Mouse (Mus musculus) bone marrow, adult 2 months (tissue): ENCODE data around the gene Slain1. TPM values are rescaled to one million over a fixed set of nuclear protein-coding genes. Genes with fewer than 3 reads are reported as not detected.

ENCODE experiments used
- H3K27ac ChIP-seq: fragments of 200-500 bp; 2 replicates; pipeline ENCODE4 v1.5.1; 2012; ENCODE audit warnings: low read depth, mild to moderate bottlenecking, control low read depth, inconsistent platforms, low read length; ENCODE audit not compliant: control insufficient read depth, poor library complexity, insufficient read depth
- H3K4me1 ChIP-seq: fragments of 200-500 bp; 2 replicates; pipeline ENCODE4 v1.6.1; 2011; ENCODE audit warnings: low read length; ENCODE audit not compliant: control insufficient read depth, insufficient read depth
- H3K4me3 ChIP-seq: fragments of 200-500 bp; replicated peaks from 2 replicates; pipeline ENCODE3; 2011; ENCODE audit warnings: mild to moderate bottlenecking, low read depth, low read length, control low read depth; ENCODE audit not compliant: control insufficient read depth
- CTCF ChIP-seq: fragments of 200-500 bp; IDR thresholded peaks from 2 replicates; pipeline ENCODE4 v1.5.1; 2011; ENCODE audit warnings: low read length, control low read depth; ENCODE audit not compliant: control insufficient read depth, insufficient read depth
- POLR2A ChIP-seq: fragments of 200-500 bp; IDR thresholded peaks from 2 replicates; pipeline ENCODE4 v1.6.1; 2011; ENCODE audit warnings: low read depth, mild to moderate bottlenecking, control low read depth, low read length, borderline replicate concordance; ENCODE audit not compliant: control insufficient read depth
- WGBS: fragments of 180-500 bp; shearing (Covaris S2); methylation state at CpG from one replicate; pipeline ENCODE4 v1.1.7; 2018; 5-methylcytosine and 5-hydroxymethylcytosine counted together
- polyA plus RNA-seq: library from polyadenylated mRNA; stranded (reverse); fragments of >200 nt; gene quantifications from 2 replicates; pipeline ENCODE4 v1.2.4, GENCODE M21; 2011; ENCODE audit warnings: low replicate concordance; ENCODE audit not compliant: missing spikeins, insufficient read depth, insufficient read length

Slain1 gene
- polyA plus RNA-seq, 1 experiment: 5.3 TPM

GRCm38 (mm10) chr14:103682633-103683390, 32.8 kb downstream of the Slain1 start:
- no peak overlapping the region for H3K4me3 ChIP-seq
- TF ChIP-seq CTCF (no peak), POLR2A (no peak)
- WGBS: 73% methylated on average over 9 of the region's 9 CpGs
- no peaks in the 10 kb centered on the region; the same call in 1 of the 2 replicates for H3K4me1 ChIP-seq
- no peak overlapping the region for H3K27ac ChIP-seq

- no peaks in the 10 kb centered on the region; the same call in 1 of the 2 replicates for H3K4me1 ChIP-seq
- WGBS: 47% methylated on average over 2 of the region's 2 CpGs
- no peak for TF ChIP-seq CTCF
- TF ChIP-seq POLR2A: no peak
- no peak overlapping the region for H3K4me3 ChIP-seq
- H3K27ac ChIP-seq: no peak overlapping the region
Observed at GRCm38 (mm10) chr14:103686994-103687393, 37.0 kb downstream of the Slain1 start.

- TF ChIP-seq POLR2A (no peak), CTCF (peak; percentile 31; the same call in 1 of the 2 replicates)
- Histone ChIP-seq H3K4me3 (no peak overlapping the region), H3K27ac (no peak overlapping the region), H3K4me1 (no peaks in the 10 kb centered on the region)
- 34% methylated on average over 1 of the region's 1 CpGs for WGBS
Observed at GRCm38 (mm10) chr14:103694295-103694694, 44.3 kb downstream of the Slain1 start.

GRCm38 (mm10) chr14:103695620-103696019, 45.6 kb downstream of the Slain1 start:
- Histone ChIP-seq H3K27ac (no peak overlapping the region), H3K4me3 (no peak overlapping the region), H3K4me1 (no peaks in the 10 kb centered on the region)
- 90% methylated on average over 3 of the region's 3 CpGs for WGBS
- TF ChIP-seq POLR2A (no peak), CTCF (no peak)

GRCm38 (mm10) chr14:103697101-103697500, 47.1 kb downstream of the Slain1 start:
- Histone ChIP-seq H3K4me1 (no peaks in the 10 kb centered on the region), H3K27ac (no peak overlapping the region), H3K4me3 (no peak overlapping the region)
- TF ChIP-seq CTCF: no peak
- TF ChIP-seq POLR2A: no peak
- 86% methylated on average over 7 of the region's 7 CpGs for WGBS

- Histone ChIP-seq H3K27ac (no peak overlapping the region), H3K4me3 (no peak overlapping the region), H3K4me1 (no peaks in the 10 kb centered on the region)
- 88% methylated on average over 6 of the region's 6 CpGs for WGBS
- no peak for TF ChIP-seq CTCF
- no peak for TF ChIP-seq POLR2A
Observed at GRCm38 (mm10) chr14:103699308-103699707, 49.3 kb downstream of the Slain1 start.

GRCm38 (mm10) chr14:103702516-103702915, 52.5 kb downstream of the Slain1 start:
- Histone ChIP-seq H3K27ac (no peak overlapping the region), H3K4me3 (no peak overlapping the region), H3K4me1 (no peaks in the 10 kb centered on the region)
- WGBS: 89% methylated on average over 18 of the region's 18 CpGs
- TF ChIP-seq POLR2A (no peak), CTCF (no peak)

GRCm38 (mm10) chr14:103704771-103705170, 54.7 kb downstream of the Slain1 start:
- no peak for TF ChIP-seq POLR2A
- no peak for TF ChIP-seq CTCF
- WGBS: 74% methylated on average over 13 of the region's 13 CpGs
- H3K27ac ChIP-seq: no peak overlapping the region
- H3K4me3 ChIP-seq: no peak overlapping the region
- H3K4me1 ChIP-seq: no peaks in the 10 kb centered on the region

GRCm38 (mm10) chr14:103706347-103706746, 56.3 kb downstream of the Slain1 start:
- Histone ChIP-seq H3K4me3 (no peak overlapping the region), H3K4me1 (no peaks in the 10 kb centered on the region), H3K27ac (no peak overlapping the region)
- no peak for TF ChIP-seq POLR2A
- TF ChIP-seq CTCF: no peak
- 22% methylated on average over 6 of the region's 6 CpGs for WGBS
